Mouse (Mus musculus) lung, embryonic 16.5 days (tissue): ENCODE results near the gene Parp11. TPM values are rescaled to one million over a fixed set of nuclear protein-coding genes. Genes with fewer than 3 reads are reported as not detected.

Experiments used
- ATAC-seq: fragments of 200-750 bp; cut with Nextera tagmentation; 2 replicates; pipeline ENCODE4 v1.8.0; 2017; ENCODE audit warnings: low read depth, mild to moderate bottlenecking, moderate library complexity
- H3K27ac ChIP-seq: fragments of 300-500 bp; sonication (generic); 2 replicates; pipeline ENCODE4 v1.5.1; 2014; ENCODE audit warnings: mild to moderate bottlenecking, control low read depth, low read length
- H3K27me3 ChIP-seq: fragments of 300-500 bp; sonication (generic); 2 replicates; pipeline ENCODE4 v1.6.1; 2014; ENCODE audit warnings: low read depth, low read length, mixed read lengths; ENCODE audit not compliant: control insufficient read depth, insufficient read depth
- H3K36me3 ChIP-seq: fragments of 300-500 bp; sonication (generic); 2 replicates; pipeline ENCODE4 v1.6.1; 2014; ENCODE audit warnings: low read length; ENCODE audit not compliant: control insufficient read depth, insufficient read depth
- H3K4me1 ChIP-seq: fragments of 300-500 bp; sonication (generic); replicated peaks from 2 replicates; pipeline ENCODE4 v1.6.1; 2014; ENCODE audit warnings: low read length, mixed read lengths; ENCODE audit not compliant: control insufficient read depth, insufficient read depth
- H3K4me2 ChIP-seq: fragments of 300-500 bp; sonication (generic); 2 replicates; pipeline ENCODE4 v1.6.1; 2014; ENCODE audit warnings: low read depth, low read length, control low read depth
- H3K4me3 ChIP-seq: fragments of 300-500 bp; sonication (generic); 2 replicates; pipeline ENCODE4 v1.5.1; 2014; ENCODE audit warnings: mild to moderate bottlenecking, low read length, control low read depth
- H3K9ac ChIP-seq: fragments of 300-500 bp; sonication (generic); 2 replicates; pipeline ENCODE4 v1.6.1; 2014; ENCODE audit warnings: low read length, control low read depth
- H3K9me3 ChIP-seq: fragments of 300-500 bp; sonication (generic); 2 replicates; pipeline ENCODE4 v1.6.1; 2016; ENCODE audit warnings: low read length; ENCODE audit not compliant: control insufficient read depth
- WGBS: fragments of 180-500 bp; shearing (Covaris S2); extraction: QIAGEN DNeasy Blood & Tissue Kit; methylation state at CpG from one replicate; pipeline ENCODE4 v1.1.7; 2014; 5-methylcytosine and 5-hydroxymethylcytosine counted together
- polyA plus RNA-seq: library from polyadenylated mRNA; unstranded; fragments of >200 nt; fragmentation: Nextera tagmentation; extraction: Ambion mirVana; gene quantifications from 2 replicates; pipeline ENCODE4 v1.2.1, GENCODE M21; 2015

The Parp11 gene
- polyA plus RNA-seq, result 20.8 and 23.7 TPM in 2 replicates

DNA sequence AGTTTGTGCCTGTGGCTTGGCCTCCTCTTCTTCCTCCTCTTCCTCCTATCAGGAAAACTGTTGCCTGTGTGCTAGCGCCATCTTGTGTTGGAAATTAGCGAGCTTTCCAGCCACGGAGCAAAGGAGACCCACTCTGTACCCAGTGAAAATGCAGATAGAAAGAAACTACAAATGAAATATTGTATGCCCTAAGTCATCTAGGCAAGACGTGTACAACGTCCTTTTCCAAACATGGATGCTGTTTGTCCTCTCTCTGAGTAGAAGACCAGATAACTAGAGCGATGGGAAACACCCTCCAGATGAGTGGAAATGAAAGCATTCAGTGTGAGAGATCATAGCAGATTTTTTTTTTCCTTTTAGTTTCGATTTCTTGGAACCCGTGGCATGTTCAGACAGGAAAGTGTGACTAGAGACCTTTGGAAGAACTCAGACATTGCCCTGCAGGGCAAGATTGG lies at the start of gene Parp11:
Gene Parp11 (plus strand): TSS at position 405 of the 455 bp plus-strand sequence.
- Histone ChIP-seq H3K36me3 (no peaks in the 10 kb centered on the region), H3K9me3 (no peaks in the 10 kb centered on the region), H3K9ac (peak within 1 kb of the TSS; percentile 42; the same call in 1 of the 2 replicates), H3K27me3 (peaks cover 3% of the 10 kb centered on the region; the same call in 1 of the 2 replicates), H3K4me2 (peak within 1 kb of the TSS; percentile 43), H3K4me3 (peak within 1 kb of the TSS; percentile 28), H3K4me1 (no peaks in the 10 kb centered on the region), H3K27ac (no peak within 1 kb of the TSS)
- 12% methylated on average over 8 of the region's 8 CpGs for WGBS
- no peak for ATAC-seq

DNA sequence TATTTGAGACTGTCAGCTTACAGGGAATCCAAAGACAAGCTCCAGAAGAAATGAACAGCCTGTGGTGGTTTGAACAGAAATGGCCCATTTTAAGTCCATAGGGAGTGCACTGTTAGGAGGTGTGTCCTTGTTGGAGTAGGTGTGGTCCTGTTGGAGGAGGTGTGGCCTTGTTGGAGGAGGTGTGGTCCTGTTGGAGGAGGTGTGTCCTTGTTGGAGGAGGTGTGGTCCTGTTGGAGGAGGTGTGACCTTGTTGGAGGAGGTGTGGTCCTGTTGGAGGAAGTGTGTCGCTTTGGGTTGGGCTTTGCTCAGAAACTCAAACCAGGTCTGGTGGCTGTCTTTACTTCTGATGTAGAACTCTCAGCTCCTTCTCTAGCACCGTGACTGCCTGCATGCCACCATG lies 48.6 kb upstream of the Parp11 start:
- H3K27me3 ChIP-seq, result no peaks in the 10 kb centered on the region
- H3K27ac ChIP-seq, result no peak overlapping the region
- H3K36me3 ChIP-seq, result no peaks in the 10 kb centered on the region
- H3K4me1 ChIP-seq, result no peaks in the 10 kb centered on the region; the same call in 1 of the 2 replicates
- whole genome bisulfite sequencing, result 33% methylated on average over 2 of the region's 2 CpGs
- no peaks in the 10 kb centered on the region for H3K9me3 ChIP-seq
- ATAC-seq, result no peak
- no peak overlapping the region for H3K9ac ChIP-seq
- no peak overlapping the region for H3K4me3 ChIP-seq
- H3K4me2 ChIP-seq, result no peak overlapping the region

DNA sequence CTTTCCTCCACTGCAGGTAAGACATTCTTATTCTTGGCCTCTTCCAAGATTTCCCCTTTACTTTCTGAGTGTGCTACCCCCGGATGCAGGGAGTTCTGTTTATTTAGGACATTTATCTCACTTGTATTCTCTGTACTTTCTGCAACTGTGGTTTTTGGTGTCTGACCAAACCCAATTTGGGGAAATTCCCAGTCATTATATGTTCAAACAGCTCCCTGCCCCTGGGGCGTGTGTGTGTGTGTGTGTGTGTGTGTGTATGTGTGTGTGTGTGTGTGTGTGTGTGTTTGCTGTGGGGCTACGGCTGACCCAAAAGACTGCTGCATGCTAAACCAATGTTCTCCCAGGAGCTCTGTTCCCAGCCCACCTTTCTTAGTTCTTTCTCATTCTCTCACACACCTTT lies 45.2 kb upstream of the Parp11 start:
- Histone ChIP-seq H3K36me3 (no peaks in the 10 kb centered on the region), H3K4me1 (peaks cover 5% of the 10 kb centered on the region), H3K27ac (no peak overlapping the region), H3K4me2 (no peak overlapping the region), H3K9me3 (no peaks in the 10 kb centered on the region), H3K27me3 (no peaks in the 10 kb centered on the region), H3K9ac (no peak overlapping the region), H3K4me3 (no peak overlapping the region)
- no peak for ATAC-seq
- 28% methylated on average over 3 of the region's 3 CpGs for WGBS

DNA sequence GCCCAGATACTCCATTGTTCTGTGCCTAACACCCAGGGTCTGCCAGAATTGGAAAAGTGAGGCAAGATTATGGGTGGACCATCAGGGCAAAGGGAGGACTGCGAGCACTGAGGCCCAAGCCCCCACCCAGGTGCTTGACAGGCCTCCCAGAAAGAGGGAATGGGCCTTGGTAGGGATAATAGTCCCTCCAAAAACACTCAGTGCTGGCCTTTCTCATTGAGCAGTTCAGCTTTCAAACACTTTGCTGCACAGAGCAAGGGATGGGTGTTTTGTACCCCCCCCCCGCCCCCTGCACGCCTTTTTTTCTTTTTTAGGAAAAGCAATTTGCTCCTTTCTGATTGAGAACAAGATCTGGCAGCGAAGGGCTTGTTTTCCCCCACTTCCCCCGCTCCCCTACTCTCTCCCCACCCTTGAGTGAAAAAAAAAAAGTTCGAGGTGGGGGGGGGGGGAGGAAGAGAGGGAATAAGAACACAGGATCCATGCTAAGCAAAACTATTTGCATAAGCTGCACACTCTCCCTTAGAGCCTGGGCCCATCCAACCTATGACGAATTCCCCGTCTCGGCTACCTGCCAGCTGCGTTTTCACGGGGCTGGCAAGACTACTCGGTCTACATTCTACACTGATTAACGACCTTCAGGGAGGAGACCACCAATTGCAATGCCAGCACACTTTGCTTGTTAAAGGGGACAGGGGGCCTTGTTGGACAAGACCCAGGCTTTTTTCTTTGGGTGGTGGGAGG lies 42.4 kb upstream of the Parp11 start:
- H3K4me1 ChIP-seq, result peaks cover 5% of the 10 kb centered on the region
- no peak overlapping the region for H3K27ac ChIP-seq
- no peaks in the 10 kb centered on the region for H3K9me3 ChIP-seq
- H3K4me2 ChIP-seq, result no peak overlapping the region
- no peaks in the 10 kb centered on the region for H3K27me3 ChIP-seq
- 24% methylated on average over 13 of the region's 13 CpGs for WGBS
- peak; percentile 83 for ATAC-seq
- no peak overlapping the region for H3K9ac ChIP-seq
- no peak overlapping the region for H3K4me3 ChIP-seq
- no peaks in the 10 kb centered on the region for H3K36me3 ChIP-seq

DNA sequence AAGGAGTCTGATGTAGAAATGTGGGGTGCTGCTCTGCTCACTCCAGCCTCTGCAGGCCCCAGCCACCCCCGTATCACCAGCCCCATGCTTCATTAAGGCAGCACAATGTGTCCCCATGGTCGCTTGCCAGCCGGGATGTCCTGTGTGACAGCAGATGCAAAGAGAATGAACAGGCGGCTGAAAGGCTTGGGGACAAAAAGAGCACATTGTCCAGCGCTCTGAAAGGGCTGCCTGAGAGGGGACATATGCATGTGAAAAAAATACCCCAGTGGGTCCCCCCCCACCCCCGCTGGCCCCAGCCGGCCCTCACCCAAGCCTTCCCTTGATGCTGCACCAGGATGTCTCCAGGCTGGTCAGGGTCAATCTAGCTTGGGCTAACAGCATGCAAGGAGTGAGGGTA lies 41.0 kb upstream of the Parp11 start:
- no peaks in the 10 kb centered on the region for H3K36me3 ChIP-seq
- WGBS, result 78% methylated on average over 7 of the region's 7 CpGs
- H3K27me3 ChIP-seq, result no peaks in the 10 kb centered on the region
- H3K9ac ChIP-seq, result no peak overlapping the region
- peaks cover 5% of the 10 kb centered on the region for H3K4me1 ChIP-seq
- no peak overlapping the region for H3K4me3 ChIP-seq
- no peak for ATAC-seq
- no peak overlapping the region for H3K27ac ChIP-seq
- no peak overlapping the region for H3K4me2 ChIP-seq
- H3K9me3 ChIP-seq, result no peaks in the 10 kb centered on the region

DNA sequence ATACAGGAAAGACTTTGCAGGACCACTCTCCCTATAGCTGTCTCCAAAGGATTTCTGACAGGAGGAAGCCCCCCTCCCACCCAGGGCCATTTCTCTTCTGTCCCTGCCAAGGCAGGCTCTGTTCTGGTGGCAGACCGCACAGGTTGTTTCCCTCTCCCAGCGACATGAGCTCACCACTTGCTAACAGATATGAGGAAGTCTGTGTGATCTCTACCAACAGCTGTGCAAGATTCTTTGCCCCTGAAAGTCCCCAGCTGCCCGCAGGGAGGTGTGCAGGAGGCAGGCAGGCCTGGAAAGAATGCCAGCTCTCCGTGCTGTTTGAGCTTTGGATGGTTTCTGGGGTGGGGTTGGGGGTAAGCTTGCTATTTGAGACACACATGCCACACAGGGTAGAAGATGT lies 38.9 kb upstream of the Parp11 start:
- H3K9me3 ChIP-seq, result no peaks in the 10 kb centered on the region
- H3K27me3 ChIP-seq, result no peaks in the 10 kb centered on the region
- no peak overlapping the region for H3K4me2 ChIP-seq
- H3K4me3 ChIP-seq, result no peak overlapping the region
- H3K4me1 ChIP-seq, result peaks cover 5% of the 10 kb centered on the region
- 17% methylated on average over 4 of the region's 4 CpGs for WGBS
- ATAC-seq, result no peak
- H3K36me3 ChIP-seq, result no peaks in the 10 kb centered on the region
- no peak overlapping the region for H3K27ac ChIP-seq
- H3K9ac ChIP-seq, result no peak overlapping the region

DNA sequence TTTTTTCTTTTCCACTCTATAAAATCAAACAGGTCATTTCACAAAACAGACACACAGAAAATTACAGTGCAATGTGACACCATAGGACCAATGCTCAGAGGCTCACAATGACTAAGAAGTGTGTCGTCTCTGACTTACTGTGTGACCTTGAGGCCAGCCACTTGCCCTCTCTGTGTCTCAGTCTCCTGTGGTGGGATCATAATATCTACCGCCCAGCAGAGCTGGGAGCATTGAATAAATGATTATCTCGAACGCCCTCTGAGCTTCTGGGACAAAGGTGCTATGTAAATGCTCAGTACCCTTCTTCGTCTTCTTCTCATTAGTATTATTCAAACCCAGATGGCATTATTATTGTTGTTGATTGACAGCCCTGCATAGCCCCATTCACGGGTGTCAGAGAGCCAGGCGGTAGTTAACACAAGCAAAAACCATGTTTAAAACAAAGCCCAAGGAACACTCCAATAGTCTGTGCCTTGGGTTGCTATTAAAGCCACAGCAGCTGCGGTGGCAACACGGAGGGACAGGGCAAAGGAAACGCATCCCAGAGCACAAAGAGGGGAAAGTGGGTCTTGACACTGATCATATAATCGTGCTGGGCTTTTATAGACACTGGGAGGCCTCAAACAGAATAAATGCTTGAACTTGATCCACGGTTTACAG lies 29.0 kb upstream of the Parp11 start:
- 69% methylated on average over 12 of the region's 12 CpGs for WGBS
- no peaks in the 10 kb centered on the region for H3K27me3 ChIP-seq
- no peak overlapping the region for H3K9ac ChIP-seq
- no peaks in the 10 kb centered on the region for H3K4me1 ChIP-seq
- H3K36me3 ChIP-seq, result no peaks in the 10 kb centered on the region
- no peaks in the 10 kb centered on the region for H3K9me3 ChIP-seq
- no peak overlapping the region for H3K4me3 ChIP-seq
- no peak overlapping the region for H3K4me2 ChIP-seq
- no peak overlapping the region for H3K27ac ChIP-seq
- no peak for ATAC-seq

DNA sequence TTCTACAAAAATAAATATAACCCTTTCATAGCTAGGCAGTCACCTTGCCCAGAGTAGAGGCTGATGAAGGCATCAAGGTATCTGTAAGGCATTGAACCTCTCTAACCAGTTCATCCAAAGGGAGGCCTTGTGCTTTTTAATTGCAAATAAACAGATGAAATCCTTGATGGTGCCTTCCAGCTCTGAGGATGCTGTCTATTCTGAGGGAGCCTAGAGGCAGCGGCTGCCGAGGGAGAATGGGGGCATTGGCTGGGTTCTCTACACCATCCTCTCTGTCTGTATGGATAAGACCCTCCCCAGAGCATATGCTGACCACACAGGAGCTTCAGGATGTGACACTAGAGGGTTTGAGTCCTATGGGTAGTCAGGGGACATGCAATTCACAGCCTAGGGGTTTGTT lies 28.3 kb upstream of the Parp11 start:
- H3K36me3 ChIP-seq, result no peaks in the 10 kb centered on the region
- WGBS, result 60% methylated on average over 2 of the region's 2 CpGs
- no peaks in the 10 kb centered on the region for H3K9me3 ChIP-seq
- H3K27ac ChIP-seq, result no peak overlapping the region
- H3K4me2 ChIP-seq, result no peak overlapping the region
- H3K4me3 ChIP-seq, result no peak overlapping the region
- no peak overlapping the region for H3K9ac ChIP-seq
- no peaks in the 10 kb centered on the region for H3K27me3 ChIP-seq
- ATAC-seq, result no peak
- no peaks in the 10 kb centered on the region for H3K4me1 ChIP-seq

DNA sequence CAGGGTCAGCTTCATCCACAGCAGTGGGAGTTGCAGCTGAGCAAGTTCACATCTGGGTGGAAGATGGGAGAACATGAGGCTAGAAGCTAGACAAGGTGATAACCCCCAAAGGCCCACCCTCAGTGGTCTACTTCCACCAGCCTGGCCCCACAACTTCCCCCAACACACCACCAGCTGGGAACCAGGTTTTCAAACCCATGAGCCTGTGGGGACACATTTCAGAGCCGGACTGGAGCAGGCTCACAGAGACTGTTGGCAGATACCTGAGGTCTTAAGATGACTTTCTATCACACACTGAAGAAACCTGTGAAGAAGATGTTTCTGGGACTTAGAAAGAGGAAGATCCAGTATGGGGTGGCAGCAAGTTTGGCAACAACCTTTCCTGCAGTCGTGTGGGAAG lies 26.5 kb upstream of the Parp11 start:
- Histone ChIP-seq H3K4me2 (no peak overlapping the region), H3K4me3 (no peak overlapping the region), H3K4me1 (no peaks in the 10 kb centered on the region), H3K9ac (no peak overlapping the region), H3K27ac (no peak overlapping the region), H3K9me3 (no peaks in the 10 kb centered on the region), H3K27me3 (no peaks in the 10 kb centered on the region), H3K36me3 (no peaks in the 10 kb centered on the region)
- no peak for ATAC-seq
- 52% methylated on average over 2 of the region's 2 CpGs for WGBS
